Mouse (Mus musculus) intestine, embryonic 15.5 days (tissue): ENCODE measurements at regions not wholly inside any gene's neighbourhood (a gene's known extent, or its start where the extent isn't known, plus 50 kb on each side); places are given as distances from the start of the nearest gene placed in this dataset.

Source experiments
- ATAC-seq: fragments of 200-750 bp; cut with Nextera tagmentation; 2 replicates; pipeline ENCODE4 v1.8.0; 2017; ENCODE audit warnings: moderate TSS enrichment, moderate library complexity
- H3K27ac ChIP-seq: fragments of 300-500 bp; sonication (generic); 2 replicates; pipeline ENCODE4 v1.5.1; 2015; ENCODE audit warnings: mild to moderate bottlenecking, inconsistent platforms
- H3K27me3 ChIP-seq: fragments of 300-500 bp; sonication (generic); replicated peaks from 2 replicates; pipeline ENCODE4 v1.6.1; 2015; ENCODE audit warnings: inconsistent platforms
- H3K36me3 ChIP-seq: fragments of 300-500 bp; sonication (generic); 2 replicates; pipeline ENCODE4 v1.6.1; 2015; ENCODE audit warnings: inconsistent platforms
- H3K4me1 ChIP-seq: fragments of 300-500 bp; sonication (generic); replicated peaks from 2 replicates; pipeline ENCODE4 v1.6.1; 2015; ENCODE audit warnings: inconsistent platforms
- H3K4me2 ChIP-seq: fragments of 300-500 bp; sonication (generic); replicated peaks from 2 replicates; pipeline ENCODE4 v1.6.1; 2015; ENCODE audit warnings: mild to moderate bottlenecking, inconsistent platforms
- H3K4me3 ChIP-seq: fragments of 300-500 bp; sonication (generic); replicated peaks from 2 replicates; pipeline ENCODE4 v1.5.1; 2015; ENCODE audit warnings: inconsistent platforms
- H3K9ac ChIP-seq: fragments of 300-500 bp; sonication (generic); 2 replicates; pipeline ENCODE4 v1.6.1; 2015; ENCODE audit warnings: inconsistent platforms
- H3K9me3 ChIP-seq: fragments of 300-500 bp; sonication (generic); 2 replicates; pipeline ENCODE4 v1.6.1; 2016; ENCODE audit warnings: inconsistent platforms
- WGBS: fragments of 180-500 bp; shearing (Covaris S2); methylation state at CpG from one replicate; pipeline ENCODE4 v1.1.7; 2015; 5-methylcytosine and 5-hydroxymethylcytosine counted together

- Histone ChIP-seq H3K4me3 (0 out of 2 replicates have a peak overlapping the region, but pooled peaks have one; percentile 8), H3K4me1 (peaks cover 28% of the 10 kb centered on the region), H3K9me3 (no peaks in the 10 kb centered on the region), H3K4me2 (peak overlapping the region; percentile 54), H3K36me3 (no peaks in the 10 kb centered on the region), H3K9ac (peak overlapping the region; percentile 31; the same call in 1 of the 2 replicates), H3K27me3 (no peaks in the 10 kb centered on the region), H3K27ac (peak overlapping the region; percentile 51)
- 16% methylated on average over 17 of the region's 17 CpGs for WGBS
- ATAC-seq = peak; percentile 84
These were observed 74.4 kb upstream of the Gm9887 start for GRCm38 (mm10) chr12:69446468-69447321.

GRCm38 (mm10) chr12:69446085-69446467, 73.8 kb upstream of the Gm9887 start:
- ATAC-seq = 0 out of 2 replicates have a peak, but pooled peaks have one; percentile 1
- Histone ChIP-seq H3K36me3 (no peaks in the 10 kb centered on the region), H3K4me1 (peaks cover 28% of the 10 kb centered on the region), H3K9ac (peak overlapping the region; percentile 31; the same call in 1 of the 2 replicates), H3K9me3 (no peaks in the 10 kb centered on the region), H3K27me3 (no peaks in the 10 kb centered on the region), H3K4me3 (no peak overlapping the region), H3K27ac (peak overlapping the region; percentile 51), H3K4me2 (peak overlapping the region; percentile 54)
- WGBS = 43% methylated on average over 10 of the region's 10 CpGs

GRCm38 (mm10) chr12:69442321-69442720, 70.1 kb upstream of the Gm9887 start:
- 14% methylated on average over 6 of the region's 6 CpGs for WGBS

GRCm38 (mm10) chr12:69441764-69442163, 69.5 kb upstream of the Gm9887 start:
- Histone ChIP-seq H3K9ac (no peak overlapping the region), H3K9me3 (no peaks in the 10 kb centered on the region), H3K4me3 (no peak overlapping the region), H3K36me3 (no peaks in the 10 kb centered on the region), H3K4me1 (peaks cover 11% of the 10 kb centered on the region), H3K27ac (peak overlapping the region; percentile 56; the same call in 1 of the 2 replicates), H3K4me2 (peak overlapping the region; percentile 40), H3K27me3 (no peaks in the 10 kb centered on the region)
- ATAC-seq = peak; percentile 67
- 58% methylated on average over 4 of the region's 4 CpGs for WGBS

More at GRCm38 (mm10) chr12:69442321-69442720, 70.1 kb upstream of the Gm9887 start:
- ATAC-seq = peak; percentile 84
- Histone ChIP-seq H3K9me3 (no peaks in the 10 kb centered on the region), H3K4me2 (peak overlapping the region; percentile 40), H3K36me3 (no peaks in the 10 kb centered on the region), H3K27ac (peak overlapping the region; percentile 56; the same call in 1 of the 2 replicates), H3K4me1 (peaks cover 16% of the 10 kb centered on the region), H3K9ac (no peak overlapping the region), H3K4me3 (no peak overlapping the region), H3K27me3 (no peaks in the 10 kb centered on the region)

GRCm38 (mm10) chr12:69438271-69438670, 66.0 kb upstream of the Gm9887 start:
- Histone ChIP-seq H3K9ac (no peak overlapping the region), H3K27ac (no peak overlapping the region), H3K4me1 (0 out of 2 replicates have a peak, but pooled peaks cover 2% of the 10 kb centered on the region), H3K4me2 (no peak overlapping the region), H3K36me3 (no peaks in the 10 kb centered on the region), H3K27me3 (no peaks in the 10 kb centered on the region), H3K9me3 (no peaks in the 10 kb centered on the region), H3K4me3 (no peak overlapping the region)
- 67% methylated on average over 5 of the region's 5 CpGs for WGBS
- ATAC-seq = no peak

- no peak overlapping the region for H3K4me2 ChIP-seq
- peak; percentile 54 for ATAC-seq
- no peaks in the 10 kb centered on the region for H3K36me3 ChIP-seq
- no peak overlapping the region for H3K27ac ChIP-seq
- no peaks in the 10 kb centered on the region for H3K9me3 ChIP-seq
- no peak overlapping the region for H3K9ac ChIP-seq
- no peaks in the 10 kb centered on the region for H3K27me3 ChIP-seq
- H3K4me1 ChIP-seq = no peaks in the 10 kb centered on the region
- WGBS = 64% methylated on average over 10 of the region's 10 CpGs
- H3K4me3 ChIP-seq = no peak overlapping the region
These were observed 64.7 kb upstream of the Gm9887 start for GRCm38 (mm10) chr12:69436839-69437501.

GRCm38 (mm10) chr12:69434315-69434714, 62.1 kb upstream of the Gm9887 start:
- H3K4me2 ChIP-seq = no peak overlapping the region

GRCm38 (mm10) chr12:69432086-69432485, 59.8 kb upstream of the Gm9887 start:
- no peaks in the 10 kb centered on the region for H3K4me1 ChIP-seq
- H3K27ac ChIP-seq = no peak overlapping the region
- no peaks in the 10 kb centered on the region for H3K27me3 ChIP-seq
- no peak overlapping the region for H3K4me2 ChIP-seq
- 24% methylated on average over 7 of the region's 7 CpGs for WGBS
- H3K36me3 ChIP-seq = no peaks in the 10 kb centered on the region
- H3K4me3 ChIP-seq = no peak overlapping the region
- no peaks in the 10 kb centered on the region for H3K9me3 ChIP-seq
- no peak overlapping the region for H3K9ac ChIP-seq
- no peak for ATAC-seq

More at GRCm38 (mm10) chr12:69434315-69434714, 62.1 kb upstream of the Gm9887 start:
- H3K9ac ChIP-seq = no peak overlapping the region
- H3K27ac ChIP-seq = no peak overlapping the region
- H3K36me3 ChIP-seq = no peaks in the 10 kb centered on the region
- no peaks in the 10 kb centered on the region for H3K9me3 ChIP-seq
- no peaks in the 10 kb centered on the region for H3K27me3 ChIP-seq
- ATAC-seq = no peak
- H3K4me1 ChIP-seq = no peaks in the 10 kb centered on the region
- H3K4me3 ChIP-seq = no peak overlapping the region
- 39% methylated on average over 4 of the region's 4 CpGs for WGBS

- WGBS = 70% methylated on average over 6 of the region's 6 CpGs
- no peak for ATAC-seq
- Histone ChIP-seq H3K27me3 (no peaks in the 10 kb centered on the region), H3K4me1 (peaks cover 4% of the 10 kb centered on the region; the same call in 1 of the 2 replicates), H3K4me3 (no peak overlapping the region), H3K9ac (no peak overlapping the region), H3K27ac (no peak overlapping the region), H3K9me3 (no peaks in the 10 kb centered on the region), H3K36me3 (no peaks in the 10 kb centered on the region), H3K4me2 (no peak overlapping the region)
These were observed 55.9 kb upstream of the Gm9887 start for GRCm38 (mm10) chr12:69428108-69428507.

- ATAC-seq = no peak
- peaks cover 4% of the 10 kb centered on the region; the same call in 1 of the 2 replicates for H3K4me1 ChIP-seq
- H3K4me3 ChIP-seq = no peak overlapping the region
- H3K36me3 ChIP-seq = no peaks in the 10 kb centered on the region
- no peak overlapping the region for H3K27ac ChIP-seq
- no peaks in the 10 kb centered on the region for H3K27me3 ChIP-seq
- 81% methylated on average over 3 of the region's 3 CpGs for WGBS
- H3K9ac ChIP-seq = no peak overlapping the region
- no peaks in the 10 kb centered on the region for H3K9me3 ChIP-seq
- no peak overlapping the region for H3K4me2 ChIP-seq
These were observed 53.4 kb upstream of the Gm9887 start for GRCm38 (mm10) chr12:69425610-69426009.

GRCm38 (mm10) chr12:69424971-69425370, 52.7 kb upstream of the Gm9887 start:
- Histone ChIP-seq H3K4me3 (no peak overlapping the region), H3K9me3 (no peaks in the 10 kb centered on the region), H3K27ac (no peak overlapping the region; the same call in none of the 2 replicates), H3K4me2 (no peak overlapping the region), H3K9ac (no peak overlapping the region), H3K36me3 (no peaks in the 10 kb centered on the region), H3K27me3 (no peaks in the 10 kb centered on the region), H3K4me1 (peaks cover 4% of the 10 kb centered on the region; the same call in 1 of the 2 replicates)
- peak; percentile 44 for ATAC-seq
- WGBS = 60% methylated on average over 14 of the region's 14 CpGs
